Mouse (Mus musculus): Measurements from ENCODE around the gene 4930556J24Rik.
"Not testable (repeated sequence)": the region's sequence is repeated elsewhere in the genome, so short reads cannot be mapped to it uniquely, and the experiment has no call there.

4930556J24Rik gene

GRCm38 (mm10) chr11:3970361-3970760, 6.2 kb downstream of the 4930556J24Rik start:
- DNase-seq: peak; percentile 4

GRCm38 (mm10) chr11:3969837-3970236, 6.7 kb downstream of the 4930556J24Rik start:
- peak; percentile 54 for DNase-seq

DNA sequence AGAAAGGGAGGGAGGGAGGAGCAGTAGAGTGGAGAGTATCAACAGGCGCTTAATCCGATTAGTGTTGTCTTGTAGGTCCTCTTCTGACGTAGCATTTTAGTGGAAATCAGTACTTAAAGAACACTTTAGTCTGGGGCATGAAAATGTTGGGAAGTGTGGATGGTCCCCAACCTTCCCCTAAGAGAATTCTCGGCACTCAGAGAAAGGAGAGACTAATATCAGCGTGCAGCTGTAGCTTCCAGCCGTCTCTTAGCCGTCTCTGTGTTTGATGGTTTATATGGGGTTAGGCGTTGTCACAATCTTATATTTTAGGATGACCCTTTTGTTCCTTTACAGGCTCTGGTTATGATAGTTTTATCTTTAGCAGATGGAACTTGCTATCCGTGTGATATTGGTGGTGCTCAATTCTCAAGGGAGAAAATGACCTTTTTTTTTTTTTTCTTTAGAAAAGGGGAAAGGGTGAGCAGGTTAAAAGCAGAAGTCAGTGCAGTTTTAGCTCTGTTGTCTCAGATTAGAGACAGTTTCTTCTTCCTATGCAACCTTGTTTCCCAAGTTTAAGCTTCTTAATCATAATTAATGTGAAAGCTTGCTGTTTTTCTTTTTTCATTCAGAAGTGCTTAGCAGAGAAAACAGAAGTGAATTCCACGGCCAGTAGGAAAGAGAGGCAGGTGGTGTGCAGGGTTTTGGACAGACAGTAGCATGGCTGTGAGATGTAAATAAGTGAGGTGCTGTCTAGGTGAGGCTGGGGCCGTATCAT, 12.0 kb downstream of the 4930556J24Rik start:
- no peak for DNase-seq

DNA sequence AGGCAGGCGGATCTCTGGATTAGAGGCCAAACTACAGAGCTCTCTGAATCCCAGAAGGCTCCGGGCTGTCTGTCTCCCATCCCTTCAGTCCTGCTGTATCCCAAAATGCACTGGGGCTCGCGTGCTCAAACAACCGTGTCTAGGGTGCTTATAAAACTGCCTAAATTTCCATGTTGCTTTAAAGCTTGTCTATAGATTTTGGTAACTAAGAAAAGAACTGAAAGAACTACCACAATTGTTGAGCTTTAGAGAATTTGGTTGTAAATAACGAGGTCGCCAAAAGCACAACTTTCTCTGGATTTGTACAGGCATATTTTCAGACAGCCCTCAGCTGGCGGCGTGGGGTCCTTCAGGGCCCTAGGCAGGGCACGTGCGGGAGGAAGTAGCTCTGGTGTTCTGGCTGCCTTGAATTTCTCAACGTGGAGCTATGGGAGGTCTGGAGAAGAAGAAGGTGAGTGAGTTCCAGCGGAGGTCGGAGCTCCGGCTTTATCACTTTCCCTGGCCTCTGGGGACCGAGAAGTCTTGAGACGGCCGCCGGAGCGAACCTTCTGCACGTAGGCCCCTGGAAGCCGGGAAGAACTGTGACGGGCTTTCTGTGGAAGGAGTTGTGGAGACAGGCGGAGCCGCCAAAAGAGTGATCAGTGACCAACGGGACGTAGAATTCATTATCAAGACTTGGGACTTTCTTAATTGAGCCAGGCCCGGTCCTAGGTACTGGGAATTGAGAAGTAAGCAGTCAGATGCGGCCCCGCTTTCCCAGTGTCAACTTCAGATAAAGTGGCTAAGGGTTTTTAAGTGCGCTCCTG, 12.8 kb downstream of the 4930556J24Rik start, which contains the start of gene Pes1:
TSS of gene Pes1 (plus strand) at position 366 of the 806 bp plus-strand sequence.
- peak; percentile 87 for DNase-seq

- peak; percentile 48 for DNase-seq
These were observed 13.4 kb downstream of the 4930556J24Rik start for GRCm38 (mm10) chr11:3963155-3963554.

- no peak for DNase-seq
These were observed 14.8 kb downstream of the 4930556J24Rik start for GRCm38 (mm10) chr11:3961761-3962160.

DNA sequence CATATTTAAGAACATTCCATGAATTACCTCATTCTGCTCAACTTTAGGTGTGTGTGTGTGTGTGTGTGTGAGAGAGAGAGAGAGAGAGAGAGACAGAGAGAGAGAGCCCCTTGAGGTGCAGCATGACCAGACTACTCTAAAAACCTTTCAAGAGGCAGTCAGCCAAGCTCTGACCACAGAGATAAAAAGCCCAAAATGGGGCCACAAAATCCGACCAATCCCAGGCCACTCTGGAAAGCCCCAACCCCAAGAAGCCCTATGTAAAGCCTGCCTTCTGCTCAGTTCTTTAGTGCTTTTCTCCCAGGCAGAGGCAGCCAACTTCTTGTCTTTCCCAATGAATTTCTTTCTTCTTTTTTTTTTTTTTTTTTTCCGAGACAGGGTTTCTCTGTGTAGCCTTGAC, 15.7 kb downstream of the 4930556J24Rik start:
- DNase-seq: no peak

DNA sequence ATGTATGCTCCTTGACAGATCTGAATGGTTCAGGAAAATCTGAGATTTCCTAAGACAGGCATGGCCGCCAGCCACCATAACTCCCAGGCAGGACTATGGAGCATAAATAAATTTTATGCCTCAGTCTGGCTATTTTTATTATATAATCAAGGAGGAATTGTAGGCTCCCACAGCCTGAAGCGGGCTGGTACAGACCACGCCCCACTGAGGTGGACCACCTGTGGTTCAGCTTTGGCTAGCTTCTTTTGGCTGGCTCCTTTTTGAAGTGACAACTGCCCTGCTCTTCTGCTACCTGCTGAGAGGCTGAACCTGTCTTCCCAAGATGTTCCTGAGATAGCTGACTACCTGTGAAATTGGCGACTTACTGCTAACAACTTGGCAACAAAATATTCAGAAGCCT, 21.2 kb downstream of the 4930556J24Rik start:
- DNase-seq: not testable (repeated sequence)

DNA sequence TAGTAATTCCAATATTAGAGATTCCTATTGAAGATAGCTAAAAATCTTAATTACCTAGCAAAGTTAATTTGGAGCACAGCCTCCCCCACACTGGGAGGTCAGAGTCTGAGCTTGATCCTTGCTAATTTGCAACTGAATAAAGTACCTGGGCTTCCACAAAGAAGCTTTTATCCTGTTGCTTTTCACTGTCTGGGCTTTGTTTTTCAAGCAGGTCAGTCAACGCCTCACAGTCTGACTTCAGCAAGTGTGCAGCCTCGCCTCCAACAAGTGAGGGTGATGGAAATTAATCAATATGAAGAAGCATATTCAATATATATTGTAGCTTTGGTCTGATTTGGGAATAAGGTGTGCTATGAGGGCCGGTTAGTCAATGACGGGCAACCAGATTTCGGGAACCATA, 21.7 kb downstream of the 4930556J24Rik start:
- not testable (repeated sequence) for DNase-seq

- DNase-seq: no peak
These were observed 30.2 kb downstream of the 4930556J24Rik start for GRCm38 (mm10) chr11:3946386-3946785.

- no peak for DNase-seq
These were observed 35.2 kb downstream of the 4930556J24Rik start for GRCm38 (mm10) chr11:3941371-3941770.

- DNase-seq: peak; percentile 46
These were observed 39.2 kb downstream of the 4930556J24Rik start for GRCm38 (mm10) chr11:3937321-3937874.

GRCm38 (mm10) chr11:3936318-3936717, 40.3 kb downstream of the 4930556J24Rik start:
- no peak for DNase-seq

GRCm38 (mm10) chr11:3935135-3935534, 41.4 kb downstream of the 4930556J24Rik start:
- no peak for DNase-seq

DNA sequence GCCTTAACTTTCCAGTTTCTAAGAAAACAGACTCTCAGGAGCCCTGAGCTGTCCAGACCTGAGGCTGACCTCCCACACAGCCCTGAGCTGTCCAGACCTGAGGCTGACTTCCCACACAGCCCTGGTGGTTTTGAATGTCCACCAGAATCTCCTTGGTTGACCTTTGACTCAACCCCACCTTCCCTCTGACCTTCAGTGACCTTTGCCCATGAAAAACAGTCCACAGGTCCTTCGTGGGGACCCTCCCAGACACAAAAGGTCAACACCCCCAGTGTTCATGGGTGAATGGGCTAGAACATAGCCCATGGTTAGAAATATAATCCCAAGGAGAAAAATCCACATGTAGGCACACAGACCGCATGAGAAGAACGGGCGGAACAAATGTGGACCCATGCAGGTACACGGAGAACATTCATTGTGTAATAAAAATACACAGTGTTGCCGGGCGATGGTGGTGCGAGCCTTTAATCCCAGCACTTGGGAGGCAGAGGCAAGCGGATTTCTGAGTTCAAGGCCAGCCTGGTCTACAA, 42.8 kb downstream of the 4930556J24Rik start:
- DNase-seq: no peak

DNA sequence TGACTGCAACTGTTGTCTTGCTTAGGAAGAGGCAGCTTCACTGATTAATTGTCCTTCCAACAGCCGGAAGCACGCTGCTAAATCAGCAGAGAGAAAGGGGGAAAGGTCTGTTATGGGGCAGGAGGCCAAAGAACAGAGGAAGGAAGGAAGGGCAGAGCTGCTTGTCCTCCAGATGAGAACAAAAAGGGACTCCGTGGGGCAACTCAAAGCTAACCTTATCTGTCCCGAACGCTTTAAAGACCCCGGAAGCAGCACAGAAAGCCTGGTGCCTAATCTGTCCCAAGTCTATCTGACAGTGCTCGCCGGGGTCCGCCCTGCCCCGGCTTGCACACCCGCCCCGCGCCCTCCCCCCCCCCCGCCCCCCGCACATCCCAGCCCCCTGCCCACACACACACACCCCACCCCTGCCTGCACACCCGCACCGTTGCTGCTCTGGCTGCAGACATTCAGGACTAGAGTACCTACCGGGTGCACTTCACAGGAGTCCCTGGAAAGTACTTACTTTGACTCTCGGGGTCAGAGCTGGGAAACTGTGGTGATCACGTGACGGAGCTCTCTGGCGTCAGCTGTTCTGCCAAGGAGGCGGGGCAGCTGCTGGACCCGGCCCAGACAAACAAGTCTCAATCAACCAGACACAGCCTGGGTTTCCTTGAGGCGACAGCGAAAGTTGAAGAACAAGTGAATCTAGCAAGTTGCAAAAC, 44.9 kb downstream of the 4930556J24Rik start, which contains the start of gene Tcn2:
TSS of gene Tcn2 (minus strand) at position 649 of the 701 bp plus-strand sequence.
- peak; percentile 94 for DNase-seq

DNA sequence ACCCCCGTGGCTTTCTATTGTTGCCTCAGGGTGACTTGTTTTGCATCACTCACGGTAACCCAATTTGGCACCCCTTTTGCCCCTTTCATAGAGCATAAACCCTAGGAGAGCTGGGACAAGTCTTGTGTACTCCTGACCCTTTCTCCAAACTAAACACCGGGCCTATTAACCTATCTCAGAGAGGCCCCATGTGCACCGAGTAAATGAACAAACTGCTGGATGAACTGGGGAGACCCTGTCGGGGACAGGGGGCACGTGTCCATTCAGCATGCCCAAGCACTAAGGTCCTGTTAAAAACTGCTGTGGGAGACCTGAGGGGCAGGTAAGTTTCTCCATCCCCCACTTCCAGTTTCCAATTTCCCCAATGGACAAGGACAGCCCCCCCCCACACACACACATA, 45.6 kb downstream of the 4930556J24Rik start:
- DNase-seq: peak; percentile 32

- peak; percentile 5 for DNase-seq
These were observed 46.6 kb downstream of the 4930556J24Rik start for GRCm38 (mm10) chr11:3930019-3930418.

GRCm38 (mm10) chr11:3925916-3926315, 50.7 kb downstream of the 4930556J24Rik start:
- no peak for DNase-seq

DNA sequence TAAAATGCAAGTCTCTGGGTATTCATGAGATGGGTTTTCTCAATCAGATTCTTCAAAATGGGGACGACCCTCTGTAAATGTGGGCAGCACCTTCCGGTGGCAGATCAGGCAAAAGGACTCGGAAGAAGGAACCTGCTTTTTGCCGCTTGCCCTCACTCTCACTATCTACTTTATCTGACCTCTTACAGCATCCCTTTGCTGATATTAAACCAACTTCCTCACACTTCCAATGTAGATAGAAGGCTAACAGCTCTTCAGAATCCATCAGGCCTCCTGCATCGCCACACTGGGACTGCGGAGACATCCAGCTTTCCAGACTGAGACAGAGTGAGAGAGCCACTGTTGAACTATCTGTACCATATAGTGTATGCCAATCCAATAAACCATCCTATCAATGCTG, 53.8 kb downstream of the 4930556J24Rik start:
- DNase-seq: no peak

DNA sequence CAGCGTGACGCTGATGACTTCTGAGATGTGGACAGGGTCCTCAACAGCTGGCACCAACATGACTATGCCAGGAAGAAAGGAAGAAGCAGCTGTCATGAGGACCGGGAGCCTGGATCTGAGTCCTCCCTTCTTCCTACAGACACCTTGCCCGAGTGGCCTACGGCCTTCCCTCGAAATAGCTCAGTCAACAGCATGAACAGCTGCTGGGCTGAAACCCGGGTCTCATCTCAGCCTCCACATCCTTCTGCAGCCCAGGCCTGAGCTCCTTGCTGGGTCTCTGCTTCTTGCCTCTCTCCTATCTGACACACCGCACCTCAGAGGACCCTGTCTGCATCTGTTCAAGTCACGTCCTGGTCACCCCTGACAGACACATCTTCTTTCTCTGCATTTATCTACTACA, 54.5 kb downstream of the 4930556J24Rik start:
- no peak for DNase-seq

DNA sequence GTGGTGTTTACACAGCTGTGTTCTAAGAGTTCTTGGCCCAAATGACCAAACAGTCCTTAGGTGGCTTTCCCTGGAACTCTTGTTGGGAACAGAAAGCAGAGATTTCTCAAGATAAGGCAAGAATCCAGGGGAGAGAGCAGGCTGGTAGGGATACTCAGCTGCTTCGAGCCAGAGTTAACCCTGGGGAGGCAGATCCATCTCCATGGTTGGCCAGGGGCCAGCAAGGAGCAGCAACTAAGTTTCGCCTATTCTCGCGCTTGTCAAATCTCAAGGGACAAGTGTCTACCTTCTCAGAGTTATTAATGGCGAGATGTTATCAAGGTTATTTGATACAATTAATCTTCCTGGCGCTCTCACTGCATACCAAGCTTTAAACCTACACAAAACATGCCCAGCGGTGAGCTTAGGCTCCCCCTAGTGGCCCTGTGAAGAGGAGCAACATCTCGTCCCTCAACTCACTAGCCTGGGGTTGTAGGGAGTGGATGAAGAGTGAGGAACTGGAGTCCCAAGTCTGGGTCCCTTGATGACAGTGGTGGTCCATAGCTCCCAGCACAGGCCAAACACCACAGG, 55.2 kb downstream of the 4930556J24Rik start:
- peak; percentile 61 for DNase-seq

Measured in kidney, postnatal 10 days (tissue).